Mouse (Mus musculus): Measurements from ENCODE around the gene Gm20388. TPM values are rescaled to one million over a fixed set of nuclear protein-coding genes. Genes with fewer than 3 reads are reported as not detected.

Gene Gm20388
- polyA plus RNA-seq, 1 experiment, result 49.7 TPM

DNA sequence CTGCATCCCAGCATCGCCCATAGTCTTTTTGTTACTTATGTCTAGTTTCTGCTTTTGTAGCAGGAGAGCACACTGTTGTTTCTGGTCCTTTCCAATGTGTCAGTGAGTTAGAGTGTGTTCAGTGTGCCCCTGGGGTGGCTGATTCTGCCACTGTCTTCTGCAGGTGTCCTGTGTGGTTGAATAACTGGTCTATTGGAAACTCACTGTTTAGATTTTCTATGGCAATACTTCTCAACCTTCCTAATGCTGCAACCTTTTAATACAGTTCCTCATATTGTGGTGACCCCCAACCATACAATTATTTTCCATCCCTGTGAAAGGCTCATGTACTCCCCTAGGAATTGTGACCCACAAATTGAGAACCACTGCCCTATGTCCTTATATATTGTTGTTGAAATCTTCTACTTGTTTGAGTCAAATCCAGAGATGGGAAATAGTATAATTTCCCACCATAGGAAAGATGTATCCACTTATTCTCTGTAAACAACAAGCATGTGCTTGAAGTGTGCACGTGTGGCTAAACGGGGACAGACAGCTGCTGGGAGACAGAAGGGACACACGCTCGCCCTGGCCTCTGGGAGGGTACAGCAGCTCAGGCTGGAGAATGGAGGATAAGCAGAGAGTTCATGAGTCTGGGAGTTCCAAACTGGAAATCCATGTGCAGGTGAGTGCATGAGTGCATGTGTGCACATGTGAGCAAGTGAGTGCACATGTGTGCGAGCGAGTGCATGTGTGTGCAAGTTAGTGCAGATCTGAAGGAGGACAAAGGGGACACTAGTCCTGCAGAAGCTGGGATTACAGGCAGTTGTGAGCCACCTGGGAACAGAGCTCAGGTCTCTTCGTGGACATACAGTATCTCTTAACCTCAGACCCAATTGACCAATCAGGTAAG, 1931.7 kb downstream of the Gm20388 start:
- Histone ChIP-seq H3K4me3 (ENCODE audit: insufficient read depth, low read depth, low read length) (no peak overlapping the region), H3K4me1 (ENCODE audit: control insufficient read depth, insufficient read depth, low read length) (no peaks in the 10 kb centered on the region), H3K36me3 (ENCODE audit: control insufficient read depth, insufficient read depth, low read length) (no peaks in the 10 kb centered on the region), H3K27ac (ENCODE audit: insufficient read depth, low read depth, low read length) (no peak overlapping the region), H3K27me3 (replicated peaks; ENCODE audit: control insufficient read depth, insufficient read depth, low read length) (no peaks in the 10 kb centered on the region)
- DNase-seq, result no peak
- 93% methylated on average over 8 of the region's 8 CpGs for WGBS
- TF ChIP-seq POLR2A (IDR thresholded peaks at IDR 0.05; ENCODE audit: low read depth, low read length), result no peak
- TF ChIP-seq CTCF (conservative IDR thresholded peaks at IDR 0.05; ENCODE audit: insufficient read depth, insufficient read length, low read depth, low read length), result no peak

- DNase-seq, result no peak
- Histone ChIP-seq H3K36me3 (ENCODE audit: control insufficient read depth, insufficient read depth, low read length) (no peaks in the 10 kb centered on the region), H3K4me3 (ENCODE audit: insufficient read depth, low read depth, low read length) (no peak overlapping the region), H3K27me3 (replicated peaks; ENCODE audit: control insufficient read depth, insufficient read depth, low read length) (no peaks in the 10 kb centered on the region), H3K4me1 (ENCODE audit: control insufficient read depth, insufficient read depth, low read length) (no peaks in the 10 kb centered on the region), H3K27ac (ENCODE audit: insufficient read depth, low read depth, low read length) (no peak overlapping the region)
- TF ChIP-seq POLR2A (IDR thresholded peaks at IDR 0.05; ENCODE audit: low read depth, low read length) (no peak), CTCF (conservative IDR thresholded peaks at IDR 0.05; ENCODE audit: insufficient read depth, insufficient read length, low read depth, low read length) (no peak)
- WGBS, result 75% methylated on average over 3 of the region's 3 CpGs
These were observed 1932.6 kb downstream of the Gm20388 start for GRCm38 (mm10) chr8:121843184-121843733.

GRCm38 (mm10) chr8:121844765-121845164, 1934.1 kb downstream of the Gm20388 start:
- no peaks in the 10 kb centered on the region for H3K4me1 ChIP-seq (ENCODE audit: control insufficient read depth, insufficient read depth, low read length)
- H3K36me3 ChIP-seq (ENCODE audit: control insufficient read depth, insufficient read depth, low read length), result no peaks in the 10 kb centered on the region
- H3K27me3 ChIP-seq (replicated peaks; ENCODE audit: control insufficient read depth, insufficient read depth, low read length), result no peaks in the 10 kb centered on the region
- DNase-seq, result no peak
- no peak overlapping the region for H3K27ac ChIP-seq (ENCODE audit: insufficient read depth, low read depth, low read length)
- no peak for TF ChIP-seq POLR2A (IDR thresholded peaks at IDR 0.05; ENCODE audit: low read depth, low read length)
- TF ChIP-seq CTCF (conservative IDR thresholded peaks at IDR 0.05; ENCODE audit: insufficient read depth, insufficient read length, low read depth, low read length), result no peak
- WGBS, result 51% methylated on average over 7 of the region's 7 CpGs
- H3K4me3 ChIP-seq (ENCODE audit: insufficient read depth, low read depth, low read length), result no peak overlapping the region

- Histone ChIP-seq H3K4me3 (ENCODE audit: insufficient read depth, low read depth, low read length) (no peak overlapping the region), H3K4me1 (ENCODE audit: control insufficient read depth, insufficient read depth, low read length) (no peaks in the 10 kb centered on the region; the same call in 1 of the 2 replicates), H3K27ac (ENCODE audit: insufficient read depth, low read depth, low read length) (no peak overlapping the region), H3K27me3 (replicated peaks; ENCODE audit: control insufficient read depth, insufficient read depth, low read length) (no peaks in the 10 kb centered on the region), H3K36me3 (ENCODE audit: control insufficient read depth, insufficient read depth, low read length) (no peaks in the 10 kb centered on the region)
- TF ChIP-seq POLR2A (IDR thresholded peaks at IDR 0.05; ENCODE audit: low read depth, low read length), result no peak
- TF ChIP-seq CTCF (conservative IDR thresholded peaks at IDR 0.05; ENCODE audit: insufficient read depth, insufficient read length, low read depth, low read length), result no peak
- no peak for DNase-seq
These were observed 1936.2 kb downstream of the Gm20388 start for GRCm38 (mm10) chr8:121846815-121847214.

DNA sequence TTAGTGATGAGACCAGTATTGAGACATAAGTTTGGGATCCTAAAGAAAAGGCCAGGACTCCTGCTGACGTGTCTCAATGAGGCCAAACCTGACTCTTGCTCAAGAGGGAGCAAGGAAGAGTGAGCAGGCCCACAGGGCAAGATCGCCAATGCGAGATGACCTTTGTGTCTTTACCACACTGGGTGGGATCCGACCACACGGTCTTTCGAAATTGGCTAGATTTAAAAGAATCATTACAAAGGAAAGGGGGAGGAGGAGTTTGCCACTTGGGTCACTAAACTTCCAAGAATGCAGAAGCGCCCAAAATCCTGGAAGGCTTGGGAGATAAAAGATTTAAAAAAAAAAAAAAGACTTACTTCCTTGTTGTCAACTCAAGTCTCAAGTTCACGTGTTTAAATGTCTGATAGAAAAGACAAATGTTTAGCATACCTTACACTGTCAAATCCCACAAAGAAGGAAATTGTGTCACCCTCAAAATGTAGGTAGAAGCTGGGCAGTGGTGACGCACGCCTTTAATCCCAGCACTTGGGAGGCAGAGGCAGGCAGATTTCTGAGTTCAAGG, 1936.7 kb downstream of the Gm20388 start:
- no peak overlapping the region for H3K27ac ChIP-seq (ENCODE audit: insufficient read depth, low read depth, low read length)
- DNase-seq, result no peak
- WGBS, result 63% methylated on average over 10 of the region's 10 CpGs
- no peaks in the 10 kb centered on the region for H3K27me3 ChIP-seq (replicated peaks; ENCODE audit: control insufficient read depth, insufficient read depth, low read length)
- no peak overlapping the region for H3K4me3 ChIP-seq (ENCODE audit: insufficient read depth, low read depth, low read length)
- H3K4me1 ChIP-seq (ENCODE audit: control insufficient read depth, insufficient read depth, low read length), result no peaks in the 10 kb centered on the region; the same call in 1 of the 2 replicates
- TF ChIP-seq POLR2A (IDR thresholded peaks at IDR 0.05; ENCODE audit: low read depth, low read length) (no peak), CTCF (conservative IDR thresholded peaks at IDR 0.05; ENCODE audit: insufficient read depth, insufficient read length, low read depth, low read length) (no peak)
- H3K36me3 ChIP-seq (ENCODE audit: control insufficient read depth, insufficient read depth, low read length), result no peaks in the 10 kb centered on the region

GRCm38 (mm10) chr8:121847987-121848386, 1937.3 kb downstream of the Gm20388 start:
- no peak for DNase-seq
- Histone ChIP-seq H3K27ac (ENCODE audit: insufficient read depth, low read depth, low read length) (no peak overlapping the region), H3K27me3 (replicated peaks; ENCODE audit: control insufficient read depth, insufficient read depth, low read length) (no peaks in the 10 kb centered on the region), H3K36me3 (ENCODE audit: control insufficient read depth, insufficient read depth, low read length) (no peaks in the 10 kb centered on the region), H3K4me3 (ENCODE audit: insufficient read depth, low read depth, low read length) (no peak overlapping the region), H3K4me1 (ENCODE audit: control insufficient read depth, insufficient read depth, low read length) (no peaks in the 10 kb centered on the region; the same call in 1 of the 2 replicates)
- TF ChIP-seq CTCF (conservative IDR thresholded peaks at IDR 0.05; ENCODE audit: insufficient read depth, insufficient read length, low read depth, low read length), result no peak
- 69% methylated on average over 6 of the region's 6 CpGs for WGBS

DNA sequence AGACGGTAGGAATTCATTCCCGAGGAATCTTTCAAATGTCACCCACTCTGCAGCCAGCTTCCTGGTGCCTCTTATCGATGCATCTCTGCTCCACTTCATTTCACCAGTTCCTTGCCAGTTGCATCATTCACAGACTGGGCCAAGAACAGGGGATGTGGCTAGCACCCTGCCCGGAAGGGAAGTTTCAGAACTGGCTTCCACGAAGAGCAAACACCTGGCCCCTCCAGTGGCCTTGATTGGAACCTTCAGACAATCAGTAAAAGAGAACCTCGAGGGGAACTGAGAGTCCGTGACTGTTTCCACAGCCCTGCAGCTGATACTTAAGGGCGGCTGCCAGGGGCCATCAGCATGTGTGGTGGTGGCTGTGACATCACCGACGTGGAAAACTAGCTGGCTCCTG, 1937.9 kb downstream of the Gm20388 start:
- Histone ChIP-seq H3K4me3 (ENCODE audit: insufficient read depth, low read depth, low read length) (no peak overlapping the region), H3K27ac (ENCODE audit: insufficient read depth, low read depth, low read length) (no peak overlapping the region), H3K27me3 (replicated peaks; ENCODE audit: control insufficient read depth, insufficient read depth, low read length) (no peaks in the 10 kb centered on the region), H3K36me3 (ENCODE audit: control insufficient read depth, insufficient read depth, low read length) (no peaks in the 10 kb centered on the region), H3K4me1 (ENCODE audit: control insufficient read depth, insufficient read depth, low read length) (no peaks in the 10 kb centered on the region; the same call in 1 of the 2 replicates)
- 53% methylated on average over 10 of the region's 10 CpGs for WGBS
- DNase-seq, result no peak
- TF ChIP-seq POLR2A (IDR thresholded peaks at IDR 0.05; ENCODE audit: low read depth, low read length) (no peak), CTCF (conservative IDR thresholded peaks at IDR 0.05; ENCODE audit: insufficient read depth, insufficient read length, low read depth, low read length) (no peak)

Data from kidney, adult 2 months (tissue).